Mouse (Mus musculus) Patski (cell line): ENCODE measurements at regions not wholly inside any gene's neighbourhood (a gene's known extent, or its start where the extent isn't known, plus 50 kb on each side); places are given as distances from the start of the nearest gene placed in this dataset.
"Not testable (repeated sequence)": the region's sequence is repeated elsewhere in the genome, so short reads cannot be mapped to it uniquely, and the experiment has no call there.

ENCODE experiments used
- ATAC-seq: fragments of 100-300 bp; one replicate; pipeline ENCODE4 v1.8.0; 2021
- CTCF ChIA-PET: fragments of 350-600 bp; sonication (Branson Sonifier 250); formaldehyde crosslinking; loops from one replicate; lab custom pipeline; 2022; ENCODE audit warnings: inconsistent platforms; lab: Charles Lee
- POLR2A ChIA-PET: fragments of 350-600 bp; sonication (Branson Sonifier 250); formaldehyde crosslinking; loops from one replicate; lab custom pipeline; 2022; ENCODE audit warnings: antibody characterized with exemption, inconsistent platforms; lab: Charles Lee
- DNase-seq: peaks from one replicate; pipeline ENCODE4 v3.0.0-alpha.2; 2011; ENCODE audit warnings: low read depth, low spot score
- H3K27me3 ChIP-seq: fragments of 371-371 bp; one replicate; pipeline ENCODE4 v1.5.1; 2021
- CTCF ChIP-seq: fragments of 100-300 bp; IDR thresholded peaks from one replicate; pipeline ENCODE4 v1.5.1; 2021
- in situ Hi-C: fragments of 300-500 bp; cut with MboI; formaldehyde crosslinking; loops from 3 replicates; pipeline ENCODE4 v1.11.1; 2018; ENCODE audit warnings: low pct_unique_long_range_greater_than_20kb, mixed read lengths

DNA sequence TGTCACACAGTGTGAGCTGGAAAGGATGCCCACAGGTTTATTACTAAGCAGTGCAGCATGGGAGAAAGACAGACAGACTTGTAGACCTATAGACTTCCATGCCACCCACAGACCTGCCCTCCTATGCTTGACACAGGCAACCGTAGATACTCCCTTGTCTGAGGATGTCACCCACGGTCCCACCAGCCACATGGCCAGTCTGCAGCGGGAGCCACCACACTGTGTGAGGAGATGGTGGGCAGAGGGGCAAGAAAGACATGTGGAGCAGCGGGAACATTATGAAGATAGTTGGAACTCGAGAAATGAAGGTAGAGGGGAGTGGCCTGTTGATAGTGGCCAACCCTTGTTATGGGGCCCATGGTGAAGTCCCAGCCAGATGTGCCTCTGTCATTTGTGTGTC is 244.0 kb upstream of the Tusc1 start:
- H3K27me3 ChIP-seq: no peaks in the 10 kb centered on the region
- ChIA-PET CTCF (interaction anchor here (1.1 kb wide), 1 partner anchor 17 kb away, joined by 4 read pairs; no protein-coding TSS in a partner anchor), POLR2A (no interaction called here)
- in situ Hi-C loops: no loop called here
- no peak for TF ChIP-seq CTCF
- ATAC-seq (no peak), DNase-seq (no peak)

DNA sequence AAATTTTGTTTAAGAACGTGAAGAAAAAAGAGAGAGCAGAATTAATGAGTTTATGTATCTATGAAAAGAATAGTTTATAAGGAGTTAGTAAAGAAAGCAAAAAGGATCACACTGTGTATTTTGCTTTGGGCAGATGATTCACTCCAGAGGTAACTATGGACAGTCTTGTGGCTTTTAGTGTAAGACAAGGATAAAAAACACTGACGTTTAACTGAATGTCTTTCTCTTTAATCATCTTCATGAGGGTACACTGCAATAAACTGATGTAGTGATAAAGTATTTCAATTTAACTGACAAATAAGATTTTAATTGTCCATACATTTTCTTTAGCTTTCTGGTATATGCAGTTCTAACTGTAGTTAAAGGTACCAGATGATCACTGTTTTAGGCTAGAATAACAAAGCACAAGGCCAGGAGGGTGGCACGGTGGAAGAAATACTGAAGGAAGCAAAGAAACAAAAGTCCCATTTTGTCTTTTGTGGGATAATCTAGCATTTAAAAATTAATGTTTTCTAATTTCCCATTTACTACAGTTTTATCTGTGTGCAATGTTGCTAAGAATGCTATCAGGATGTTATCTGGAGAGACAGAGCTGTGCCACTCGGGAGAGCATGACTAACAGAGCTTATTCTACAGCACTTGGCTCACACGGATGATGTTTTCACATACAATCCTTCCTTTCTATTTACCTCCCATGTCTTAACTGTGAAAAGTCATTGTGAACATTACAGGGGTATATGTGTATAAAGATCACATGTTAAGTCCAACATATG is 232.4 kb upstream of the Tusc1 start:
- POLR2A ChIA-PET: interaction anchor here (0.6 kb wide), 1 partner anchor 1348 kb away, joined by 4 read pairs; no protein-coding TSS in a partner anchor
- ATAC-seq: no peak
- CTCF ChIA-PET: interaction anchor here (0.9 kb wide), 1 partner anchor 32 kb away, joined by 3 read pairs; no protein-coding TSS in a partner anchor
- no peak for DNase-seq
- in situ Hi-C loops: no loop called here
- TF ChIP-seq CTCF: no peak
- no peaks in the 10 kb centered on the region for H3K27me3 ChIP-seq

DNA sequence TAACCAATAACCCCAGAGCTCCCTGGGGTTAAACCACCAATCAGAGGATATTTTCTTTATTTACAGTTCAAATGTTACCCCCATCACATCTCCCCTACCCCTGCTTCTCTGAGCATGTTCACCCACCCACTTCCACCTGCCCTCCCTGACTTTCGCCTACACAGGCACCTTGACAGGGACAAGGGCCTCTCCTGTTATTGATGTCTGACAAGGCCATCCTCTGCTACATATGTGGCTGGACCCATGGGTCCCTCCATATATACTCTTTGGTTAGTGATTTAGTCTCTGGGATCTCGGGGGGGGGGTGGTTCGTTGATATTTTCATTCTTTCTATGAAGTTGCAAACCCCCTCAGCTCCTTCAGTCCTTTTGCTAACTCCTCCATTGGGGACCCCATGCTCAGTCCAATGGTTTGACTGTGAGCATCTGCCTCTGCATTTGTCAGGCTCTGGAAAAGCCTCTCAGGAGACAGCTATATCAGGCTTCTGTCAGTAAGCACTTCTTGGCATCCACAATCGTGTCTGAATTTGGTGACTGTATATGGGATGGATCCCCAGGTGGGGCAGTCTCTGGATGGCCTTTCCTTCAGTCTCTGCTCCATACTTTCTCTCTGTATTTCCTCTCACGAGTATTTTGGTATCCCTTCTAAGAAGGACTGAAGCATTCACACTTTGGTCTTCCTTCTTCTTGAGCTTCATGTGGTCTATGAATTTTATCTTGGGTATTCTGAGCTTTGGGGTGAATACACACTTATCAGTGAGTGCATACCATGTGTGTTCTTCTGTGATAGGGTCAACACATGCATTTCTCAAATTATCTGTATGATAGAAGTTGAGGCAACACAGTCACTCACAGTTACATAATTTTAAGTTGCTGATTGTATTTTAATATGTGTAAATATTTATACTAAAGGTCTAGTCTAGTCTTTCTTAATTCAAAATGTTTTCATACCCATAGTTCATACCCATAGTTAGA is 220.8 kb upstream of the Tusc1 start:
- ATAC-seq: no peak
- CTCF ChIA-PET: no interaction called here
- DNase-seq: no peak
- TF ChIP-seq CTCF: no peak
- POLR2A ChIA-PET: no interaction called here
- in situ Hi-C loops: no loop called here
- H3K27me3 ChIP-seq: no peaks in the 10 kb centered on the region

DNA sequence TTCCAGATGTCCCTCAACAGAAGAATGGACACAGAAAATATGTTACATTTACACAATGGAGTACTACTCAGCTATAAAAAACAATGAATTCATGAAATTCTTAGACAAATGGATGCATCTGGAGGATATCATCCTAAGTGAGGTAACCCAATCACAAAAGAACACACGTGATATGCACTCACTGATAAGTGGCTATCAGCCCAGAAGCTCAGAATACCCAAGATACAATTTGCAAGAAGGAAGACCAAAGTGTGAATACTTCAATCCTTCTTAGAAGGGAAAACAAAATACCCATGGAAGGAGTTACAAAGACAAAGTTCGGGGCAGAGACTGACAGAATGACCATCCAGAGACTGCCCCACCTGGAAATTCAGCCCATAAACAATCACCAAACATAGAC is 219.9 kb upstream of the Tusc1 start:
- POLR2A ChIA-PET, CTCF ChIA-PET, ATAC-seq, H3K27me3 ChIP-seq, in situ Hi-C loops, DNase-seq: not testable (repeated sequence)

DNA sequence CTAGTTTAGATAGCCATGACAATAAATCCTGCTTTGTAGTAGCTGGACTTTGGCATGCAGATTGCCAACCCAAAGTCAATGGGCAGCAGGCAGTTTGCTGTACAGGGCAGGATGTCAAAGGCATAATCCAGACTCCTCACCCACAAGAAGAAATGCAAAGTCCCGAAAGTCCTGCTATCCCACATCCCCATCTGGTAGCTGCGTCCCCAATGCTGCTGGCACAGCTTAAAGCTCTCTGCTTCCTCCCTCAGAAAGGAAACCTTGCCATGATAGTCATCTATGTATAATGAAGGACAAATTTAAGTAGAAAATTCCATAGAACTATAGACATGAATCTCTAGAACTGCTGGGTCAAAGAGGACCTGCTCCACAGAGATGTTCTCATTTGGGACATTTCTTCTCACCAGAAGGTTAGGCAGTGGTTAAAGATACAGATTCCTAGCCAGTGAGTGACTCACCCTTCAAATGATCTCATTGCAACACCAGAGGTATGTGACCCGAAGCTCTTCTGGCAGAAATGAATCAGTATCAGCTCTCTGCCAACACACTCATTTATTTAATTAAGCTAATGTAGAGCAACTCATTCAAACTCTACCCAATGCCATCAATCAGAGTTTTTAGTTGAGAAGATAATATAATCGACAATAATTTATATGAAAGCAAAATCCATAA is 217.3 kb upstream of the Tusc1 start:
- in situ Hi-C loops: no loop called here
- ChIA-PET CTCF (interaction anchor here (0.8 to 1.9 kb wide), 2 partner anchors 17 to 23 kb away, joined by 3 to 5 read pairs; no protein-coding TSS in a partner anchor), POLR2A (no interaction called here)
- no peaks in the 10 kb centered on the region for H3K27me3 ChIP-seq
- TF ChIP-seq CTCF: no peak
- peak; percentile 46 for DNase-seq
- ATAC-seq: peak; percentile 98

DNA sequence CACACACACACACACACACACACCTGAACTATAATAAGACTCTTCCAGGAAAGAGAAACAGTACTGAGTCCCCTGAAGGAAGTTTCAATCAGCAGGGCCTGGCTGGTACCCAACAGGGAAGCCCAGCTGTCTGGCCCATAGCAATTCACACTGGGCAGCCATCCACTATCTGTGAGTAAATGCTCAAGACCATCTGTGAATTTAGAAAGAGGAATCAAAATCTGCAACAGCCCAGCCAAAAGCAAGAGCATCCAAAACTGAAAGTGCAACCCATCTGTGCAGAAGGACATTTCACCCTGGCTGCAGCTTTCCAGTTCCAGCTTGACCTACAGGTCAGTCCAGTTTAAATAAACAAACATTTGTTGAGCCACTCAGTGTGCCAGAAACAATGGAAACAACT is 215.8 kb upstream of the Tusc1 start:
- POLR2A ChIA-PET: no interaction called here
- DNase-seq: no peak

DNA sequence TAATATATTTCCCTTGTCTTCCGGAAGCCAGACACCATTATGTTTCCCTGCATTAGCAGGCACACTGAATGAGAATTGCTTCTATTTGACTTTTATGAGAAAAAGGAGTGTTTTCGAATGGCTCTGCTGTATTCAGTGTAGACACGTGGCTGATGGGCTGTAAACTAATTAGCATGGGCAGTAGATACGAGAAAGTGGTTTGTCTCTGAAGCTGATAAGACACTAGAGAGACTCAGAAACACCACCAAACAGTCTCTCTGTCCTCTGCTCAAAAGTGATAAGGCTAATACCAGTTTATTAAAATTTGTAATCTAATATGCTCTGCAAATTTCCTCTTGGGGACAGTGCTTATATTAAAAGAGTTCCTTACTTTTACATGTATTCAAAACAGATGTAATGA is 205.3 kb upstream of the Tusc1 start:
- DNase-seq: no peak
- no peak for ATAC-seq
- in situ Hi-C loops: no loop called here
- ChIA-PET CTCF (no interaction called here), POLR2A (no interaction called here)
- TF ChIP-seq CTCF: no peak
- H3K27me3 ChIP-seq: no peaks in the 10 kb centered on the region

More for the DNA sequence above, 215.8 kb upstream of the Tusc1 start:
- in situ Hi-C loops: no loop called here
- CTCF ChIA-PET: interaction anchor here (1.9 kb wide), 1 partner anchor 16 kb away, joined by 5 read pairs; no protein-coding TSS in a partner anchor
- no peak for TF ChIP-seq CTCF
- no peak for ATAC-seq
- no peaks in the 10 kb centered on the region for H3K27me3 ChIP-seq

DNA sequence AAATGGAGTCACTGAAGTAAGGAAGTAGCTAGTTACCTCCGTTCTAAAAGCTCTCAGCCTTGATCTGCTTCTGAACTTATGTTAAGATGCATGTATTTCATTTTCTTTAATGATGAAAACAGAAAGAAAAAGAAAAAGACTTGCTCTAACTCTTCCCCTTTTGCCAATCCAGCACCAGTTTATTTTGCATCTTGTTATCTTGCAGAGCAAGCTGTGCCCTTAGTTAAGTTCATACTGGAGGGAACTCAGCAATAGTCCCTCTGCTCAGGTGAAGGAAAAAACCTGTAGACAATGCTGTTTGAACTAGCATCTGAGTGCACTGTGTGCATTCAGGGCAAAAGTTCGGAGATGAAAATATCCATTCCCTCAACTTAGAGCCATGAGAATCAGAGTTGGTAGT is 192.1 kb upstream of the Tusc1 start:
- DNase-seq (no peak), ATAC-seq (no peak)
- TF ChIP-seq CTCF: no peak
- POLR2A ChIA-PET: no interaction called here
- H3K27me3 ChIP-seq: no peaks in the 10 kb centered on the region
- in situ Hi-C loops: no loop called here
- CTCF ChIA-PET: no interaction called here

DNA sequence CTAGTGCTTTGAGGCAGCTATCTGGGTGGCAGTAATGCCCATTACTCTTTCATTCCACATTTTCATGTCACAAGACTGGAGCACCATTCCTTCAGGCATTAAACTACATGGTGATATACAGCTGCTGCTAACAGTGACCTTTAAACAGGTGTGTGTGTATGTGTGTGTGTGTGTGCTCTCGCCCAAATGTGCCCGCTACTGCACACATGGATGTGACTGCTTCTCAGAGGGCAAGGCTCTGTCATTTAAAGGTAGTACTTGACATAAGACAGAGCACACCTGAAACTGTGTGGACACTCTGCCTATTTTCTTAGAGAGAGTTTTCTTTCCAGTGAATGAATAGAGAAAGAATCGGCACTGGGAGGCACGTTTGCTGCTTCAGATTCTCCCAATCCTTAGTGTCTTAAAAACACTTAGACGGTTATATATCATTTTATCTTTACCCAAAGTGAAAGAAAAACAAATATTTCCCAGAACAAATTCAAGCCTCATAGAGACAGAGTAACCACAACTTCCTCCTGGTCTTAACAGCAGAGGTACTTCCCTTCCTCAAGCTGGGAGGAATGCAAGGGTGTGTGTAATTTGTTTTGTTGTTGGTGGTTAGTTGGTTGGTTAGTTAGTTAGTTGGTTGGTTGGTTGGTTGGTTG is 185.3 kb upstream of the Tusc1 start:
- ATAC-seq (no peak), DNase-seq (no peak)
- H3K27me3 ChIP-seq: no peaks in the 10 kb centered on the region
- POLR2A ChIA-PET: no interaction called here
- TF ChIP-seq CTCF: no peak
- in situ Hi-C loops: no loop called here
- CTCF ChIA-PET: no interaction called here

DNA sequence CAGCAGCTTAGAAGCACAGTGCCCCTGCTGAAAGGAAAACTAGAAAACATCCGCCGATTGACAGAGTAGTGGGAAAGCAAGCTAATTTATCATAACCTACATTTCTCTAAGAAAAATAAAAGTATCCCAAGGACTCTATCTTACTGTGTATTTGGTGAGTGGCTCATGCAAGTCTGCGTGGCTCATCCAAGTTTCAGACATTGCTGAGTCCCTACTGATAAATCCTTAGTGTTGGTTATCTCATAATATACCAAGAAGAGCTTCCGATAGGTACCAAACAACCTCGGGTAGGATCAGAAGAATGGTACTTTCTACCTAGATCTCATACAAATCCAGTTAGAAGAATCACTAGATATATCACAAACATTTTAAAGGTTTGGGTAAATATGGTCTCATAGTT is 183.6 kb upstream of the Tusc1 start:
- no peaks in the 10 kb centered on the region for H3K27me3 ChIP-seq
- ChIA-PET POLR2A (no interaction called here), CTCF (interaction anchor here (1.2 kb wide), 1 partner anchor 7 kb away, joined by 3 read pairs; no protein-coding TSS in a partner anchor)
- ATAC-seq: no peak
- DNase-seq: no peak
- in situ Hi-C loops: no loop called here
- no peak for TF ChIP-seq CTCF
